Mouse (Mus musculus): Measurements from ENCODE around the gene Cenpx.

DNA sequence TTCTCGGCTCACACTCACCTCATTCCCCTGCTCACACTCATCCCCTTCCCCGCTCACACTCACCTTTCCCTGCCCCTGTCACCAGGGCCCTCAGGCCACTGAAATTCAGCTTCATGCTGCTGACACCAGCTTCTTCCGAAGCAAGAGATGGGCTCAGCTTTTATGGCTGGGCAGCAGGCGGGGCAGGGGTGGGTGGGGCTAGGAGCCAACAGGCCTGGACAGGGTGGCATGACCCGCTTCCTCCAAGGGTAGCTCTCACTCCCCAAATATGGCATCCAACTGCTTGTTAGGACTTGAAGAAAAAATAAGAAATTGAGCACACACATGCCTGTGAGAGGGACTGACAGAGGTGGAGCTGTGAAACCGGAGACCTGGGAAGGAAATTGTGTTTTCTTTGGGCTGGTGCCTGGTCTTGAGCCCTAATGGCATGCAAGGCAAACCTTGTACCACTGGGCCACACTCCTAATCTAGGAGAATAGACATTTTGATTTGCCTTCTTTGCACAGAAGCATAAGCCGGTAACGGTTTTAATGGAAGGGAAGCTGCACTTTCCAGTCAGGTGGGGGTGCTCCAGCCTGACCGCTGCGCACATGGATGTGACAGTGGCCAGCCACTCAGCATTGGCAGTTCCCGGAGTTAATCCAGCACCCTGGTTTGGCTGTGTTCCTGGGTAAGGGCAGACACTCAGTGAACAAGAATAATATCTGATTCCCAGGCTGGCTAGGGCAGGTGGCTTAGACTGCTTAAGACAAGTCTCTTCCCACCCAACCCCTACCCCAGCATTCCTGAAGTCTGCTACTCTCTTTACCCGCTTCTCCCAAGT lies 18.5 kb upstream of the Cenpx start, which contains the start of gene Cbr2:
- TF ChIP-seq CTCF (IDR thresholded peaks at IDR 0.05; ENCODE audit: low read depth, low read length) (no peak), POLR2A (IDR thresholded peaks at IDR 0.05; ENCODE audit: extremely low read depth, insufficient read depth, low read length) (no peak)

Measured in liver, adult 2 months (tissue).